Mouse (Mus musculus) CH12.LX (cell line): ENCODE results near the gene Pabpn1.

Source experiments
- CTCF ChIP-seq, 2 experiments: IDR thresholded peaks in 1 of 2; conservative IDR thresholded peaks in 1 of 2; 2 replicates each; pipeline ENCODE4 v1.5.1; 2011 to 2012; ENCODE audit warnings: low read depth in 2 of 2, low read length in 2 of 2, improper control_type of control experiment in 1 of 2, inconsistent platforms in 1 of 2, mild to moderate bottlenecking in 1 of 2, moderate library complexity in 1 of 2
- EP300 ChIP-seq: IDR thresholded peaks from 2 replicates; pipeline ENCODE4 v1.6.1; 2011; ENCODE audit warnings: low read length, improper control_type of control experiment
- GABPA ChIP-seq: IDR thresholded peaks from 2 replicates; pipeline ENCODE4 v1.6.1; 2012; ENCODE audit warnings: low read depth, low read length, improper control_type of control experiment, inconsistent platforms; ENCODE audit not compliant: insufficient replicate concordance
- JUN ChIP-seq: IDR thresholded peaks from 2 replicates; pipeline ENCODE4 v1.6.1; 2011; ENCODE audit warnings: low read depth, mild to moderate bottlenecking, low read length, improper control_type of control experiment, moderate library complexity; ENCODE audit not compliant: insufficient read depth
- MAX ChIP-seq: IDR thresholded peaks from 2 replicates; pipeline ENCODE4 v1.6.1; 2011; ENCODE audit warnings: low read length, improper control_type of control experiment
- MEF2A ChIP-seq: IDR thresholded peaks from 2 replicates; pipeline ENCODE4 v1.6.1; 2014; ENCODE audit warnings: low read depth, mild to moderate bottlenecking, inconsistent platforms, low read length, improper control_type of control experiment, borderline replicate concordance
- MYC ChIP-seq: IDR thresholded peaks from 2 replicates; pipeline ENCODE4 v1.6.1; 2011; ENCODE audit warnings: low read depth, mild to moderate bottlenecking, improper control_type of control experiment, low read length
- NELFE ChIP-seq: IDR thresholded peaks from 2 replicates; pipeline ENCODE4 v1.6.1; 2011; ENCODE audit warnings: low read depth, low read length, improper control_type of control experiment
- POLR2A ChIP-seq: IDR thresholded peaks from 2 replicates; pipeline ENCODE4 v1.6.1; 2011; ENCODE audit warnings: low read depth, mild to moderate bottlenecking, improper control_type of control experiment, low read length
- POLR2AphosphoS2 ChIP-seq: IDR thresholded peaks from 2 replicates; pipeline ENCODE4 v1.6.1; 2011; ENCODE audit warnings: low read depth, low read length, improper control_type of control experiment
- TCF12 ChIP-seq: IDR thresholded peaks from 2 replicates; pipeline ENCODE4 v1.6.1; 2014; ENCODE audit warnings: low read depth, mild to moderate bottlenecking, inconsistent platforms, low read length, improper control_type of control experiment
- ZC3H11A ChIP-seq: IDR thresholded peaks from 2 replicates; pipeline ENCODE4 v1.6.1; 2012; ENCODE audit warnings: low read depth, mild to moderate bottlenecking, inconsistent platforms, low read length, improper control_type of control experiment
- ZNF384 ChIP-seq: IDR thresholded peaks from 2 replicates; pipeline ENCODE4 v1.6.1; 2012; ENCODE audit warnings: low read depth, low read length, improper control_type of control experiment, inconsistent platforms

DNA sequence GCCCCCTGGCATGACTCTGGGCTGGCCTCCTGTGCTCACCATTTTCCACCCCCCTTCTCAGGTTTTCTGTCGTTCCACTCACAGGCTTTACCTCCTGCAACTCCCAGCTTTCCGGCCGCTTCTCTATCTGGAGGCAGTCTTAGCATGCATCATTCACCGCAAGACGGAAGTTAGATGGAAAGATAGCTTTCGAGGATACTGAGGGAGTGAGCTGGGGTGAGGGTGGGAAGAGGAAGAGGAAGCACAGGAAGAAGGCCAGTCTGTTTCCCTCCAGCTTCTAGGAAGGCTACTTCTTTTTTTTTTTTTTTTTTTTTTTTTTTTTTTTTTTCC, 44.5 kb downstream of the Pabpn1 start:
- no peak for TF ChIP-seq TCF12
- no peak for TF ChIP-seq CTCF (conservative IDR thresholded peaks at IDR 0.05 in 1 of 2, IDR thresholded peaks at IDR 0.05 in 1 of 2; ENCODE audit: low read depth in 2 of 2, low read length in 2 of 2)
- TF ChIP-seq POLR2A = no peak
- TF ChIP-seq MAX = no peak
- TF ChIP-seq JUN = no peak
- TF ChIP-seq GABPA = no peak
- no peak for TF ChIP-seq ZC3H11A
- no peak for TF ChIP-seq POLR2AphosphoS2
- no peak for TF ChIP-seq NELFE
- no peak for TF ChIP-seq MYC
- no peak for TF ChIP-seq ZNF384
- no peak for TF ChIP-seq EP300
- TF ChIP-seq MEF2A = no peak
